Mouse (Mus musculus) midbrain, embryonic 16.5 days (tissue): ENCODE data around the gene Rnf24. TPM values are rescaled to one million over a fixed set of nuclear protein-coding genes. Genes with fewer than 3 reads are reported as not detected.
A peak's percentile ranks its signal among the peaks of the same experiment; 100 is the strongest.
"Not testable (repeated sequence)": the region's sequence is repeated elsewhere in the genome, so short reads cannot be mapped to it uniquely, and the experiment has no call there.

ENCODE experiments used
- ATAC-seq: fragments of 200-750 bp; cut with Nextera tagmentation; 2 replicates; pipeline ENCODE4 v1.8.0; 2017; ENCODE audit warnings: moderate TSS enrichment
- H3K27ac ChIP-seq: fragments of 300-500 bp; sonication (generic); 2 replicates; pipeline ENCODE4 v1.5.1; 2014; ENCODE audit warnings: mild to moderate bottlenecking, low read length, mixed read lengths
- H3K27me3 ChIP-seq: fragments of 300-500 bp; sonication (generic); 2 replicates; pipeline ENCODE4 v1.6.1; 2014; ENCODE audit warnings: low read depth, low read length, mixed read lengths; ENCODE audit not compliant: control insufficient read depth, insufficient read depth
- H3K36me3 ChIP-seq: fragments of 300-500 bp; sonication (generic); 2 replicates; pipeline ENCODE4 v1.6.1; 2014; ENCODE audit warnings: mild to moderate bottlenecking, low read length, moderate library complexity, mixed read lengths; ENCODE audit not compliant: control insufficient read depth, insufficient read depth
- H3K4me1 ChIP-seq: fragments of 300-500 bp; sonication (generic); 2 replicates; pipeline ENCODE4 v1.6.1; 2014; ENCODE audit warnings: mild to moderate bottlenecking, low read length, mixed read lengths; ENCODE audit not compliant: control insufficient read depth, insufficient read depth
- H3K4me2 ChIP-seq: fragments of 300-500 bp; sonication (generic); 2 replicates; pipeline ENCODE4 v1.6.1; 2014; ENCODE audit warnings: mild to moderate bottlenecking, low read length, mixed read lengths
- H3K4me3 ChIP-seq: fragments of 300-500 bp; sonication (generic); 2 replicates; pipeline ENCODE4 v1.5.1; 2014; ENCODE audit warnings: low read depth, mild to moderate bottlenecking, low read length, moderate library complexity, mixed read lengths
- H3K9ac ChIP-seq: fragments of 300-500 bp; sonication (generic); 2 replicates; pipeline ENCODE4 v1.6.1; 2014; ENCODE audit warnings: low read depth, low read length, mixed read lengths
- H3K9me3 ChIP-seq: fragments of 300-500 bp; sonication (generic); replicated peaks from 2 replicates; pipeline ENCODE4 v1.6.1; 2014; ENCODE audit warnings: mild to moderate bottlenecking, low read length, mixed read lengths; ENCODE audit not compliant: control insufficient read depth, poor library complexity, severe bottlenecking
- WGBS: fragments of 180-500 bp; shearing (Covaris S2); extraction: QIAGEN DNeasy Blood & Tissue Kit; methylation state at CpG from one replicate; pipeline ENCODE4 v1.1.7; 2014; 5-methylcytosine and 5-hydroxymethylcytosine counted together
- polyA plus RNA-seq: library from polyadenylated mRNA; unstranded; fragments of >200 nt; fragmentation: Nextera tagmentation; extraction: Ambion mirVana; gene quantifications from 2 replicates; pipeline ENCODE4 v1.2.1, GENCODE M21; 2015

Rnf24 gene
- polyA plus RNA-seq, 1 experiment from 2014 or later, result 20.1 TPM

DNA sequence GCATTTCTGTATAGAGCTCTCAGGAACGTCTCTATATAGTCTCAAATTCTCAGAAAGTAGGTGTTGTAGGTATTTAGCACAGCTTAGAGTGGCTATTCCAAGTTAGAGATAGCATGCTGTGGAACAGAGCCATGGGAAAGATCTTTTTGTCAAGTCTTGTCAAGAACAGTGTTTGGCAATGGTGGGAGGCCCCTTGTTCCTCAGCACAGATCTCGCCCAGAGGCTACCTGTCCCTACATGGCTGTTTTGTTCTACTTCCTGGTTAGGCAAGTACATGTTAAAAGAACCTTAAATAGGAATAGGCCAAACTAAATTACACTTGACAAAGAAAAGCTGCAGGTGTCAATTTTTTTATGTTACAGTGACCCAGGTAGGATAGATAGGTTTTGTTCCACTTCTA lies 52.2 kb downstream of the Rnf24 start:
- Histone ChIP-seq H3K9me3 (no peaks in the 10 kb centered on the region), H3K27me3 (no peaks in the 10 kb centered on the region), H3K9ac (no peak overlapping the region), H3K27ac (no peak overlapping the region), H3K4me2 (no peak overlapping the region), H3K4me1 (0 out of 2 replicates have a peak, but pooled peaks cover 4% of the 10 kb centered on the region), H3K36me3 (peaks cover 33% of the 10 kb centered on the region), H3K4me3 (no peak overlapping the region)
- no peak for ATAC-seq
- 88% methylated on average over 2 of the region's 2 CpGs for WGBS

DNA sequence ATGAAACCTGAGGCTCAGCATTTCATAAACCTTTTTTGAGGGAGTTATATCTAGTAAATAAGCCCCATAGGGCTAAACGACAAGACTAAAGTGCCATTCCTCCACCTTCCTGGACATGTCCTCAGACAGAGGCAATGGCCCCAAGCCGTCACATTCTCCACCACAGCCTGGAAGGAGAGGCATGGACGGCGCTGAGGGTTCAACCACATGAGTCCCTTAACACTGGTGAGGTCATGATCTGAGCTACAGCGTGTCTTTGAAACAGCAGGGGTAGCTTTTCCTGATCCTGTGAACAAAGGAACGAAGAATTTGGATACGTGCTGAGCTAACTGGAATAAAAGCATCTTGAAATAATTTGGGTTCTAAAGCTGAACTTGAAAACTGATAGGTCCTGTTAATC lies 54.0 kb downstream of the Rnf24 start:
- H3K36me3 ChIP-seq, result peaks cover 28% of the 10 kb centered on the region
- WGBS, result 39% methylated on average over 7 of the region's 7 CpGs
- H3K27ac ChIP-seq, H3K4me3 ChIP-seq, H3K27me3 ChIP-seq, H3K4me1 ChIP-seq, H3K4me2 ChIP-seq, ATAC-seq, H3K9ac ChIP-seq, H3K9me3 ChIP-seq: not testable (repeated sequence)

DNA sequence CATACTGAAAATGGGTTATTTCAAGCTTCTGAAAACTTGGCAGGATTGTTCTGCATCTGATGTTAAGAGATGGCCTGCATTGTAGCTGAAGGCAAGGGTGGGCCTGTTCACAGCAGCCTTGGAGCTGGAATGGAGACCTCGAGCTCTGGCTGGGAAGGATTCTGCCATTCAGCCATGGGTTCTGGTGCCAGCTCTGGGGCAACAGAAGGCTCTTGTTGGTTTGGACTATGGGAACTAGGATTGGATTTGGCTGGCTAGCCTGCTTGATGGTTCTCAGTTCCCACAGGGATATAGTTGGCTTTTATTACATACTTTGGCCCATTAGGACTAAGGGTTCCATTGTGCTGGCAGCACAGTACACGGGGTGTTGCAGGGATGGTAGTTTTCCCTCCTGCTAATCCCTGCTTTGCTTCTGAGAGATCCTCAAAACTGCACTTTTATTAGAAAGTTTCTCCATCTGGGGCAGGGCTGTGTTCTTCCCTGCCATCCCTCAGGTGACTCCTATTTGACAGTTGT lies 55.9 kb downstream of the Rnf24 start:
- ATAC-seq, result peak; percentile 15; the same call in 1 of the 2 replicates
- Histone ChIP-seq H3K27me3 (no peaks in the 10 kb centered on the region), H3K9me3 (no peaks in the 10 kb centered on the region), H3K4me2 (no peak overlapping the region), H3K27ac (no peak overlapping the region), H3K4me1 (0 out of 2 replicates have a peak, but pooled peaks cover 4% of the 10 kb centered on the region), H3K36me3 (peaks cover 20% of the 10 kb centered on the region; the same call in 1 of the 2 replicates), H3K9ac (no peak overlapping the region), H3K4me3 (no peak overlapping the region)
- WGBS, result 91% methylated on average over 2 of the region's 2 CpGs

GRCm38 (mm10) chr2:131290669-131291068 lies 62.0 kb downstream of the Rnf24 start:
- Histone ChIP-seq H3K9me3 (no peaks in the 10 kb centered on the region), H3K36me3 (peaks cover 20% of the 10 kb centered on the region), H3K9ac (no peak overlapping the region), H3K4me1 (no peaks in the 10 kb centered on the region), H3K27me3 (no peaks in the 10 kb centered on the region), H3K27ac (no peak overlapping the region), H3K4me3 (no peak overlapping the region), H3K4me2 (no peak overlapping the region)
- no peak for ATAC-seq

GRCm38 (mm10) chr2:131286276-131286675 lies 66.4 kb downstream of the Rnf24 start:
- Histone ChIP-seq H3K9ac (no peak overlapping the region), H3K36me3 (peaks cover 12% of the 10 kb centered on the region), H3K9me3 (no peaks in the 10 kb centered on the region), H3K4me2 (no peak overlapping the region), H3K27ac (no peak overlapping the region), H3K27me3 (no peaks in the 10 kb centered on the region), H3K4me1 (no peaks in the 10 kb centered on the region), H3K4me3 (no peak overlapping the region)
- ATAC-seq, result no peak
- WGBS, result 100% methylated on average over 1 of the region's 1 CpGs

- no peaks in the 10 kb centered on the region for H3K9me3 ChIP-seq
- 77% methylated on average over 1 of the region's 1 CpGs for WGBS
Observed at GRCm38 (mm10) chr2:131281596-131281995, 71.1 kb downstream of the Rnf24 start.

DNA sequence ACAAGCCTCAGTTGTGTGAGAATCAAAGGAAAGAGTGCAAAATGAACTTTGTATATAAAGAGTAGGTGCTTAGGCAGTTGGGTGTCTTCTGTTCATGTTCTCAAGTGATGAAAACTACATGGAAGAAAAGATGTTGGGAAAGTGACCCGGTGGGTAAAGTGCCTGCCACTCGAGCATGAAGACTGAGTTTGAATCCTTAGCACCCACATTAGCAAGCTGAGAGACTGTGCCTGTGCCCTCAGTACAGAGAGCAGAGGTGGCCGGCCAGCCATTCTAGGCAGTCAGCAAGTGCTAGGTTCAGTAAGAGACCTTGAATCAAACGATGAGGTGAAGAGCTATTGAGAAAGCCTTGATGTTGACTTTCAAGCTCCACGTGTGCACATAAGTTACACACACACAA lies 76.0 kb downstream of the Rnf24 start:
- no peak overlapping the region for H3K27ac ChIP-seq
- H3K36me3 ChIP-seq, result peaks cover 24% of the 10 kb centered on the region
- no peak overlapping the region for H3K4me3 ChIP-seq
- 93% methylated on average over 5 of the region's 5 CpGs for WGBS
- ATAC-seq, result no peak
- H3K4me1 ChIP-seq, result no peaks in the 10 kb centered on the region
- H3K9me3 ChIP-seq, result no peaks in the 10 kb centered on the region
- H3K27me3 ChIP-seq, result no peaks in the 10 kb centered on the region
- H3K9ac ChIP-seq, result no peak overlapping the region
- H3K4me2 ChIP-seq, result no peak overlapping the region

More at GRCm38 (mm10) chr2:131281596-131281995, 71.1 kb downstream of the Rnf24 start:
- no peak overlapping the region for H3K27ac ChIP-seq
- H3K4me1 ChIP-seq, result no peaks in the 10 kb centered on the region
- ATAC-seq, result no peak
- no peak overlapping the region for H3K9ac ChIP-seq
- H3K4me3 ChIP-seq, result no peak overlapping the region
- H3K27me3 ChIP-seq, result no peaks in the 10 kb centered on the region
- H3K36me3 ChIP-seq, result peaks cover 9% of the 10 kb centered on the region
- H3K4me2 ChIP-seq, result no peak overlapping the region

- Histone ChIP-seq H3K9me3 (no peaks in the 10 kb centered on the region), H3K27me3 (no peaks in the 10 kb centered on the region), H3K4me3 (no peak overlapping the region), H3K4me1 (no peaks in the 10 kb centered on the region), H3K4me2 (no peak overlapping the region), H3K27ac (no peak overlapping the region), H3K9ac (no peak overlapping the region), H3K36me3 (peaks cover 24% of the 10 kb centered on the region)
- WGBS, result 94% methylated on average over 3 of the region's 3 CpGs
- no peak for ATAC-seq
Observed at GRCm38 (mm10) chr2:131275493-131275892, 77.2 kb downstream of the Rnf24 start.

DNA sequence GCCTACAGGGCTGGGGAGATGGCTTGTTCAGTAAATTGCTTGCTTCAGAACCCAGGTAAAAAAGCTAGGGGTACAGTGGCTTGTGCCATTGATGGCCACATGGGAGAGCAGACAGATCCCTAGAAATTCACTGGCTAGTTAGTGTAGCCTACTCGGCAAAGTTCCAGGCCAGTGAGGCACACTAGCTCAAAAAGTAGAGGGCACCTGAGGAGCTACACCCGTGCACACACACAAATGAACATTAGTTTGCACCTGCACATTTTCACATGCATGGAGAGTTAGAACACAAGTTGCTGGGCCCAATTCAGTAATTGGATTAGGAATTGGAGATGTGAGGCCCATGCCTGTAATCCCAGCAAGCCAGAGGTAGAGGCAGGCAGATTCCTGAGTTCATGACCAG lies 87.6 kb downstream of the Rnf24 start:
- Histone ChIP-seq H3K27ac (no peak overlapping the region), H3K27me3 (no peaks in the 10 kb centered on the region), H3K9me3 (no peaks in the 10 kb centered on the region), H3K36me3 (no peaks in the 10 kb centered on the region), H3K4me1 (peaks cover 33% of the 10 kb centered on the region), H3K9ac (no peak overlapping the region), H3K4me2 (no peak overlapping the region), H3K4me3 (no peak overlapping the region)
- ATAC-seq, result no peak
- WGBS, result 75% methylated on average over 2 of the region's 2 CpGs
